Mouse (Mus musculus) kidney, postnatal 0 days (tissue): ENCODE measurements at regions not wholly inside any gene's neighbourhood (a gene's known extent, or its start where the extent isn't known, plus 50 kb on each side); places are given as distances from the start of the nearest gene placed in this dataset.

ENCODE experiments used
- ATAC-seq: fragments of 200-750 bp; cut with Nextera tagmentation; replicated peaks from 2 replicates; pipeline ENCODE4 v1.8.0; 2017; ENCODE audit warnings: low read depth, moderate number of reproducible peaks, moderate TSS enrichment, moderate library complexity; ENCODE audit not compliant: low FRiP score
- DNase-seq: peaks from one replicate; pipeline ENCODE4 v3.0.0-alpha.2; 2016; ENCODE audit warnings: low spot score
- H3K27ac ChIP-seq: fragments of 300-500 bp; sonication (generic); 2 replicates; pipeline ENCODE4 v1.5.1; 2014; ENCODE audit warnings: mild to moderate bottlenecking
- H3K27me3 ChIP-seq: fragments of 300-500 bp; sonication (generic); 2 replicates; pipeline ENCODE4 v1.6.1; 2014; ENCODE audit warnings: low read length, mixed read lengths; ENCODE audit not compliant: insufficient read depth
- H3K36me3 ChIP-seq: fragments of 300-500 bp; sonication (generic); 2 replicates; pipeline ENCODE4 v1.6.1; 2014; ENCODE audit warnings: low read length, mixed read lengths; ENCODE audit not compliant: insufficient read depth
- H3K4me1 ChIP-seq: fragments of 300-500 bp; sonication (generic); replicated peaks from 2 replicates; pipeline ENCODE4 v1.6.1; 2014; ENCODE audit warnings: antibody characterized with exemption, low read length, mixed read lengths; ENCODE audit not compliant: insufficient read depth
- H3K4me2 ChIP-seq: fragments of 300-500 bp; sonication (generic); 2 replicates; pipeline ENCODE4 v1.6.1; 2014; ENCODE audit warnings: mild to moderate bottlenecking, low read length, moderate library complexity, mixed read lengths
- H3K4me3 ChIP-seq: fragments of 300-500 bp; sonication (generic); replicated peaks from 2 replicates; pipeline ENCODE4 v1.5.1; 2014; ENCODE audit warnings: low read depth, low read length
- H3K9ac ChIP-seq: fragments of 300-500 bp; sonication (generic); 2 replicates; pipeline ENCODE4 v1.6.1; 2014; ENCODE audit warnings: low read depth, low read length
- H3K9me3 ChIP-seq: fragments of 300-500 bp; sonication (generic); replicated peaks from 2 replicates; pipeline ENCODE4 v1.6.1; 2016; ENCODE audit warnings: low read length, inconsistent platforms, mixed read lengths
- CTCF ChIP-seq: IDR thresholded peaks from 2 replicates; pipeline ENCODE4 v1.5.1; 2016; ENCODE audit warnings: antibody characterized with exemption, low read depth, mild to moderate bottlenecking, moderate library complexity
- whole genome bisulfite sequencing: fragments of 180-500 bp; shearing (Covaris S2); extraction: QIAGEN DNeasy Blood & Tissue Kit; methylation state at CpG from one replicate; pipeline ENCODE4 v1.1.7; 2014; 5-methylcytosine and 5-hydroxymethylcytosine counted together

DNA sequence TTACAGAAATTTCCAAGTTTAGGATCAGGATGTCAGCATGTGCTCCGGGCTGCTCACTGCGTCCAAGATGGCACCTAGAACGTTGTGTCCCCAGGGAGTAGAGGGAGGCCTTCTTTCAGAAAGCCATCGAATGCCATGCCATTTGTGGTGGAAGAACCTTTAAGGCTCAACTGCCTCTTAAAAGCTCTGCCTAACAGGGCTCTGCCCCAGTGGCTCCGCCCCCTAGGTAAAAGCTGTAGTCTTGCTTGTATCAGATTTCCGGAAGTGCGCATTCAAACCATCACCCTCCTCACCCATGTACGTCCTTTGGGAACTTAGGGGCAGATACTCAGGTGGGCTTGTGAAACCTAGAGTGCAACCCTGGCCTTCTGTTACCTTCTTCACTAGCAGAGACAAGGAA is 54.0 kb upstream of the Psmd7 start:
- Histone ChIP-seq H3K27me3 (no peaks in the 10 kb centered on the region), H3K36me3 (no peaks in the 10 kb centered on the region), H3K9ac (no peak overlapping the region), H3K4me2 (no peak overlapping the region), H3K27ac (no peak overlapping the region), H3K4me1 (no peaks in the 10 kb centered on the region), H3K9me3 (no peaks in the 10 kb centered on the region), H3K4me3 (no peak overlapping the region)
- DNase-seq (no peak), ATAC-seq (no peak)
- WGBS, result 80% methylated on average over 8 of the region's 8 CpGs
- TF ChIP-seq CTCF, result no peak

DNA sequence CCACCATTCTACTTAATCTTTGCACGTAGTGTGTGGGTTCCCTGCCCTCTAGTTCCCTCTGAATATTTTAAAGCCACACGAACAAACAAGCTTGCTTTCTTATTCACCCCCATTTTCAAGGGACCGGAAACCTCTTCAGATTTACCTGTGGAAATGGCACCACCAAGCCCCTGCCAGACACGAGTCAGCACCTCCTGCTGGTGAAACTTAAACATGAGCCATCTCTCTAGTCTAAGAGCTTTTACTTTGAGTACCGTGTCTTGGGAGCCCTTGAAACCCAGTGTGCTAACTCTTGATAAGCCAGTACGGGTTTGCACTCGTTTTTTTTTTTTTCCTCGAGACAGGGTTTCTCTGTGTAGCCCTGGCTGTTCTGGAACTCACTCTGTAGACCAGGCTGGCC is 59.7 kb upstream of the Psmd7 start:
- H3K4me3 ChIP-seq, result no peak overlapping the region
- DNase-seq (no peak), ATAC-seq (no peak)
- no peaks in the 10 kb centered on the region for H3K4me1 ChIP-seq
- WGBS, result 85% methylated on average over 8 of the region's 8 CpGs
- no peaks in the 10 kb centered on the region for H3K9me3 ChIP-seq
- H3K27me3 ChIP-seq, result no peaks in the 10 kb centered on the region
- H3K36me3 ChIP-seq, result no peaks in the 10 kb centered on the region
- TF ChIP-seq CTCF, result no peak
- H3K27ac ChIP-seq, result no peak overlapping the region
- H3K4me2 ChIP-seq, result no peak overlapping the region
- no peak overlapping the region for H3K9ac ChIP-seq

DNA sequence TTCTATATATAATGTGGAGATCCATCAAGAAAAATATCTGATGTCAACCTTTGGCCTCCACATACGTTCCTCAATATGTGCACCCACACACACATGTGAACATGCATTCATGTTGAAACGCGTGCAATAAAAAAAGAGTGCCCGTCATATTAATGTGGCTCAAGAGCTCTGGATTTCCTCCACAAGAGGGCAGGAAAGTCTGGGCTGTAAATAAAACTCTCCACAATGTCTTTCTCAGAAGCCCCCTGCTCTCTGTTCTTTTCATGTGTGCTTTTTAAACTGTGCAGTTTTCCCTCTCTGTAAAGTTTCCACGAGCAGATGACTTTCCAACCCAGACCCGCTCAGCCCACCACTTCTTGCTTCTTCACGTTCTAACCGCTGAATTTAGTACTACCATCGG is 62.0 kb upstream of the Psmd7 start:
- Histone ChIP-seq H3K27me3 (no peaks in the 10 kb centered on the region), H3K4me2 (no peak overlapping the region), H3K9ac (no peak overlapping the region), H3K4me3 (no peak overlapping the region), H3K36me3 (no peaks in the 10 kb centered on the region), H3K9me3 (no peaks in the 10 kb centered on the region), H3K4me1 (no peaks in the 10 kb centered on the region), H3K27ac (no peak overlapping the region)
- 87% methylated on average over 9 of the region's 9 CpGs for WGBS
- ATAC-seq (no peak), DNase-seq (peak; percentile 49)
- peak; percentile 40; the same call in 1 of the 2 replicates for TF ChIP-seq CTCF

DNA sequence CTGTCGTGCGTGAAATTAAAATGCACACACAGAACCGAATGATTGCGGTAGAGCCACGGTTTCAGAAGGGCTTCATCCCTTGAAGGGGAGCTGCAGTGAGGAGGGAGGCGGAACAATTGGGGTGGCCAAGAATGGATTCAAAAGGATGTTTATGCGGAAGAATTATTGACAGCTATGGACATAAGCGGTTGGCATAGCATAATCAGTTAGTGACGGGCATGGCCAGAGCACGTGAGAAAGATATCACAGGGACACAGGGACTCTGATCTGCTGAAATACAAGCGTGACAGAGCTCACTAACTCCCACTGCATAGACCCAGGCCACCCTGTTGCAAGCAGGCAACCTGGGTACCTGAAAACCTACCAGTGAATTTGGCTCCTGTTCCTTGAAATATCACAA is 63.2 kb upstream of the Psmd7 start:
- H3K9me3 ChIP-seq, result no peaks in the 10 kb centered on the region
- no peaks in the 10 kb centered on the region for H3K27me3 ChIP-seq
- ATAC-seq (no peak), DNase-seq (no peak)
- no peak overlapping the region for H3K9ac ChIP-seq
- no peaks in the 10 kb centered on the region for H3K36me3 ChIP-seq
- no peaks in the 10 kb centered on the region for H3K4me1 ChIP-seq
- no peak for TF ChIP-seq CTCF
- H3K4me2 ChIP-seq, result no peak overlapping the region
- no peak overlapping the region for H3K4me3 ChIP-seq
- 94% methylated on average over 11 of the region's 11 CpGs for WGBS
- H3K27ac ChIP-seq, result no peak overlapping the region

DNA sequence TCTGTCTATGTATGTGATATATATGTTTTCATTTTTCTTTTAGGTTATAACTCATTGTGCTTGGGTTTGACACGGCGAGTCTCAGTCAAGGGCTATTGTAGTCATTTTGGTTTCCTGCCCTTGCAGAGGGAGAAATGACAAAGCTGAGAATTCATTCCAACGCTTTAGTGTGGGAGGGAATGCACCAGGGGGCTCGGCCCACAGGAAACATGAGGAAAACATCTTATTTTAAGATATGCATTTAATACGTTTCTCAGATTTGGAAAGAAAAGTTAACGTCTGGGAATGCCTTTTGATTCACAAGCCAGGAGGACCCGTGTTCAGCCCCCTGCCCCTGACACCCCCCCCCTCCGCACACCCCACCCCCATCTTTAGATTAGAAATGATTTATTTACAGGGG is 64.0 kb upstream of the Psmd7 start:
- Histone ChIP-seq H3K36me3 (no peaks in the 10 kb centered on the region), H3K4me2 (peak overlapping the region; percentile 21; the same call in 1 of the 2 replicates), H3K27me3 (no peaks in the 10 kb centered on the region), H3K27ac (no peak overlapping the region), H3K9ac (no peak overlapping the region), H3K4me1 (no peaks in the 10 kb centered on the region), H3K9me3 (no peaks in the 10 kb centered on the region), H3K4me3 (no peak overlapping the region)
- ATAC-seq (no peak), DNase-seq (peak; percentile 55)
- TF ChIP-seq CTCF, result no peak
- WGBS, result 46% methylated on average over 8 of the region's 8 CpGs

DNA sequence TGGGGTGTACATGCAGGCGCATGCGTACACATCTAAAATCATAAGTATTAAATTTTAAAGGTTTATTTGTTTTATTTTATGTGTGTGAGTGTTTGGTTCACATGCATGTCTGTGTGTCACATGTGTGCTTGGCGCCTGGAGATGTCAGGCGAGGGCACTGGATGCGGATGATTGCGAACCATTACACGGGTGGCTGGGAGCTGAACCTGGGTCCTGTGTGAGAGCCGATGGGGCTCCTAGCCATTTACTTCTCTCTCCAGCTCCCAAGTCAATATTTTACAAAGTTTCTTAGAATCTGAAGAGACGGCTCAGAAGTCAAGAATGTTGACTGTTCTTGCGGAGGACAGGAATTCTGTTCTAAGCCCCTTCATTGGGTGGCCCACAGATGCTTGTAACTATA is 65.4 kb upstream of the Psmd7 start:
- Histone ChIP-seq H3K4me2 (no peak overlapping the region), H3K4me1 (no peaks in the 10 kb centered on the region), H3K4me3 (no peak overlapping the region), H3K9me3 (no peaks in the 10 kb centered on the region), H3K9ac (no peak overlapping the region), H3K27me3 (no peaks in the 10 kb centered on the region), H3K36me3 (no peaks in the 10 kb centered on the region), H3K27ac (no peak overlapping the region)
- ATAC-seq (no peak), DNase-seq (no peak)
- TF ChIP-seq CTCF, result no peak
- WGBS, result 83% methylated on average over 10 of the region's 10 CpGs

DNA sequence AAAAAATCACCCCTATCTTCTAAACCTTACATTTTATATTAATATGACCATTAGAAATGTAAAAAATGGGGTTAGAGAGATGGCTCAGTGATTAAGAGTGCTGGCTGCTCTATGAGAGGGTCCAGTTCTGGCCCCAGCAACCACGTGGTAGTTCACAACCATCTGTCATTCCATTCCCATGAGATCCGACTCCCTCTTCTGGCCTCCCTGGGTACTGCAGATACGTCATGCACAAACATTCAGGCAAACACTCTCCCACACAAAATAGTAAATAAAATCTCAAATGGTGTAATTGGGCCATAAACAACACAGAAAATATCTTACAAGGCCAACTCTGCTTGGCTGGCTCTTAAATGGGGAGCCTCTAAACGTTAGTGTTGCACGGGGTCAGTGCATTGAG is 68.4 kb upstream of the Psmd7 start:
- Histone ChIP-seq H3K9ac (no peak overlapping the region), H3K9me3 (no peaks in the 10 kb centered on the region), H3K27me3 (no peaks in the 10 kb centered on the region), H3K27ac (no peak overlapping the region), H3K4me1 (no peaks in the 10 kb centered on the region), H3K36me3 (no peaks in the 10 kb centered on the region), H3K4me3 (no peak overlapping the region), H3K4me2 (no peak overlapping the region)
- DNase-seq (no peak), ATAC-seq (no peak)
- TF ChIP-seq CTCF, result peak; percentile 24; the same call in 1 of the 2 replicates
- WGBS, result 75% methylated on average over 5 of the region's 5 CpGs
